Mouse (Mus musculus) megakaryocyte, embryonic 14.5 days (primary cell): ENCODE measurements around the gene Adprhl2.

Source experiments
- FLI1 ChIP-seq: IDR thresholded peaks from 2 replicates; pipeline ENCODE4 v1.6.1; 2012; ENCODE audit warnings: low read length, inconsistent platforms, mixed read lengths
- GATA1 ChIP-seq: IDR thresholded peaks from 3 replicates; pipeline ENCODE4 v1.6.1; 2012; ENCODE audit warnings: mixed read lengths, low read length, inconsistent platforms, borderline replicate concordance

GRCm38 (mm10) chr4:126281706-126282105, 39.8 kb downstream of the Adprhl2 start:
- TF ChIP-seq GATA1 (no peak), FLI1 (no peak)
